Mouse (Mus musculus) ES-E14 (cell line): ENCODE results near the gene Terb2.

Experiments used
- CHD2 ChIP-seq: IDR thresholded peaks from 2 replicates; pipeline ENCODE4 v1.6.1; 2014; ENCODE audit warnings: mild to moderate bottlenecking, low read depth, low read length, inconsistent platforms
- HCFC1 ChIP-seq: IDR thresholded peaks from 2 replicates; pipeline ENCODE4 v1.6.1; 2012; ENCODE audit warnings: low read length, inconsistent platforms, borderline replicate concordance; ENCODE audit not compliant: insufficient read depth
- ZC3H11A ChIP-seq: IDR thresholded peaks from 2 replicates; pipeline ENCODE4 v1.6.1; 2012; ENCODE audit warnings: low read depth, mild to moderate bottlenecking, inconsistent platforms, low read length, borderline replicate concordance
- ZNF384 ChIP-seq: IDR thresholded peaks from 2 replicates; pipeline ENCODE4 v1.6.1; 2012; ENCODE audit warnings: low read depth, low read length, inconsistent platforms

DNA sequence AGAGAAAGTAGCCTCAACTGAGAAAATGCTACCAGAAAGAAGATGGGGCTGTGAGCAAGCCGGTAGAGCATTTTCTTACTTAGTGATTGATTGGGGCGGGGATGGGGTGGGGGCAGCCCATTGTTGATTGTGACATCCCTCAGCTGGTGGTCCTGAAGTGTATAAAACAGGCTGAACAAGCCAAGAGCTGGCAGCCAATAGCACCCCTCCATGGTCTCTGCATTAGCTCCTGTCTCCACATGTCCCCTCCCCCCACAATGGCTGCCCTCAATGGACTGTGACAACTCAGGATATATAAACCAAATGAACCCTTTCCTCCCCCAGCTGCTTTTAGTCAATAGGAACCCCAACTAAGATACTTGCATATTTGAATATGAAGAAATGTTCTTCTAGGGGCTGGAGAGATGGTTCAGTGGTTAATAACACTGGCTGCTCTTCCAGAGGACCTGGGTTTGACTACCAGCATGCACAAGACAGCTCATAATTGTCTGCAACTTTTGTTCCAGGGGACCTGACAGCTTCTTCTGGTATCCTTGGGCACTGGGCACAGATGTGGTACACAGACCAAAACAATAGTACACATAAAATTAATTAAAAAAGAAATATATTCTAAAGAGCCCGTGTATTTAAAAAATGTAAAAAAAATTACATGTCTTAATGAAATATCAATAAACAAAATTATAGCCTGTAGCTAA, 24.6 kb downstream of the Terb2 start:
- TF ChIP-seq HCFC1 (no peak), CHD2 (no peak), ZC3H11A (no peak), ZNF384 (no peak)
